Mouse (Mus musculus): ENCODE data around the gene Scaf11. TPM values are rescaled to one million over a fixed set of nuclear protein-coding genes. Genes with fewer than 3 reads are reported as not detected.

Gene Scaf11
- 101 TPM for total RNA-seq (2023)

DNA sequence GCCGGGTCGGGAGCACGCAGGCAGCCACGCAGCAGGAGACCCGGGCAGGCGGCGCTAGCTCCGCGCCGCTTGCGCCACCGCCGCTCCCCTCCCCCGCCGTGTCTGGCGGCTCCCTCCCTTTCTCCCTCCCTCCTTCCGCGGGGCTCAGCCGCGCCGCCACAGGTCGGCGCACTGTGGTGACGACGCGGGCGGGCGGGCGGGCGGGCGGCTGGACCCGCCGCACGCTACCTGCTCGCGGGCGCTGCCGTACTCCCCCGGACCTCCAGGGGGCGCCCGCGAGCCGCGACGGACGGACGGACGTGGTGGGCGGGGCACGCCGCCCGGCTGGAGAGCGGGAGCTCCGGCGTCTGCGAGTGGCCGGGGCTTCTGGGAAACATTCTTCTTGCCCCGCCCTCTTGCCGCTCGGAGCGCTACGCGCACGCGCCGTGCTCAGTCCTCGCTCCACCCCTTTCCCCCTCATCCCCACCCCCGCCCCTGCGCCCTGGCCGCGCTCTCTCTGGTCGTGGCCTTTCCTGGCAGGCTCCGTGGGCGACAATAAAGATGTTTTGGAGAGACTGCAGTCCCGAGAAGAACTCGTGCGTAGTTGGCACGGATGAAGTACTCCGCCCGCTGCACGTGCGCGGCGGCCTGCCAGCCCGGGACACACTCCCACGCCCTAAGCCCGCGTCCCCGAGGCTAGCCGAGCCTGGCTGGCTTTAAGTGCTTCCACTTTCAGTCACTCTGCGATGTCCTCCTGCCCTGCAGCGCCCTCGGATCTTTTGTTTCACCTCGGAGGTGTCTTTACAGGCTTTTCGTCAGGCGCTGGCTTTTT is at the start of gene Scaf11:
Scaf11 (minus strand) TSS at position 114 of the 811 bp plus-strand sequence.

Other genes starting within 250 kb of the Scaf11 start
- gene Arid2, start 173.3 kb downstream of the Scaf11 start, total RNA-seq (2023) = 77.8 TPM
- gene Slc38a1, start 182.1 kb upstream of the Scaf11 start, total RNA-seq (2023) = 157 TPM
- gene Slc38a2, start 238.9 kb upstream of the Scaf11 start, total RNA-seq (2023) = 250 TPM

Data from CD4-positive naive resting alpha-beta T cell, adult 57 days (primary cell).